Mouse (Mus musculus) heart, adult 2 months (tissue): ENCODE measurements around the gene Gstp2.

Experiments used
- CTCF ChIP-seq: fragments of 200-600 bp; IDR thresholded peaks from 2 replicates; pipeline ENCODE4 v1.8.1; 2022; ENCODE audit warnings: antibody characterized with exemption, mild to moderate bottlenecking, moderate library complexity
- EP300 ChIP-seq: fragments of 200-500 bp; IDR thresholded peaks from 2 replicates; pipeline ENCODE4 v1.6.1; 2011; ENCODE audit warnings: low read depth, low read length, control low read depth; ENCODE audit not compliant: insufficient read depth
- POLR2A ChIP-seq: fragments of 200-500 bp; IDR thresholded peaks from 2 replicates; pipeline ENCODE4 v1.6.1; 2011; ENCODE audit warnings: mild to moderate bottlenecking, low read depth, low read length, control low read depth; ENCODE audit not compliant: insufficient read depth

GRCm38 (mm10) chr19:4090446-4090845 lies 44.6 kb upstream of the Gstp2 start:
- TF ChIP-seq CTCF, result no peak
- TF ChIP-seq EP300, result no peak
- no peak for TF ChIP-seq POLR2A
